Mouse (Mus musculus) heart, adult 2 months (tissue): Measurements from ENCODE around the gene Tsen34. TPM values are rescaled to one million over a fixed set of nuclear protein-coding genes. Genes with fewer than 3 reads are reported as not detected.
"Not testable (repeated sequence)": the region's sequence is repeated elsewhere in the genome, so short reads cannot be mapped to it uniquely, and the experiment has no call there.

Experiments
- DNase-seq, 2 experiments: peaks; one replicate each; pipeline ENCODE4 v3.0.0; 2021
- H3K27ac ChIP-seq: fragments of 200-600 bp; 2 replicates; pipeline ENCODE4 v1.8.1; 2022
- H3K27me3 ChIP-seq: fragments of 200-500 bp; 2 replicates; pipeline ENCODE4 v1.6.1; 2012; ENCODE audit warnings: mild to moderate bottlenecking, low read length, inconsistent platforms, mixed read lengths; ENCODE audit not compliant: control insufficient read depth, insufficient read depth
- H3K36me3 ChIP-seq: fragments of 200-500 bp; 2 replicates; pipeline ENCODE4 v1.6.1; 2012; ENCODE audit warnings: low read length, inconsistent platforms; ENCODE audit not compliant: control insufficient read depth, insufficient read depth
- H3K4me1 ChIP-seq: fragments of 200-500 bp; 2 replicates; pipeline ENCODE4 v1.6.1; 2011; ENCODE audit warnings: low read length; ENCODE audit not compliant: control insufficient read depth, insufficient read depth
- H3K4me3 ChIP-seq: fragments of 200-600 bp; 2 replicates; pipeline ENCODE4 v1.8.1; 2022
- H3K79me2 ChIP-seq: fragments of 200-500 bp; replicated peaks from 2 replicates; pipeline ENCODE4 v1.6.1; 2012; ENCODE audit warnings: mild to moderate bottlenecking, inconsistent platforms, low read length, moderate library complexity, mixed read lengths; ENCODE audit not compliant: control insufficient read depth, insufficient read depth
- H3K9ac ChIP-seq: fragments of 200-500 bp; 2 replicates; pipeline ENCODE4 v1.6.1; 2012; ENCODE audit warnings: low read depth, mild to moderate bottlenecking, control low read depth, inconsistent platforms, low read length, mixed read lengths
- WGBS: fragments of 180-500 bp; shearing (Covaris S2); methylation state at CpG from one replicate; pipeline ENCODE4 v1.1.7; 2018; 5-methylcytosine and 5-hydroxymethylcytosine counted together
- intact Hi-C: fragments of 180-260 bp; cut with DNase I; formaldehyde crosslinking; loops from one replicate; pipeline ENCODE4 v1.15.1; 2025
- microRNA-seq, 2 experiments: library from miRNA; unstranded; fragments of <30 nt; microRNA quantifications; one replicate each; pipeline ENCODE4 v1.2.0; 2021
- polyA plus RNA-seq: library from polyadenylated mRNA; depleted of rRNA; stranded (reverse); fragments of >200 nt; gene quantifications from 2 replicates; pipeline ENCODE4 v1.2.3, GENCODE M21; 2012; rRNA removed
- total RNA-seq, 2 experiments: library from RNA; stranded (reverse); gene quantifications; 2 replicates each; pipeline ENCODE4 v1.2.3; 2021

The Tsen34 gene
- total and polyA plus RNA-seq, 3 experiments: 60.0 to 80.8 (median 66.6) TPM

GRCm38 (mm10) chr7:3732675-3733074 lies 40.0 kb downstream of the Tsen34 start:
- H3K4me1 ChIP-seq, H3K36me3 ChIP-seq, intact Hi-C loops, H3K27ac ChIP-seq, H3K79me2 ChIP-seq, H3K4me3 ChIP-seq, H3K9ac ChIP-seq, DNase-seq, H3K27me3 ChIP-seq: not testable (repeated sequence)
- WGBS: no CpG with 5 or more reads among the region's 1 CpGs

Small RNA genes within 50 kb of the gene (microRNA-seq; reads per million reads assigned to microRNA genes)
- gene Mir3572: 2.8 to 3.5 reads per million in 2 experiments

Other genes starting within 250 kb of the Tsen34 start
- gene Tarm1, start 190.2 kb upstream of the Tsen34 start, total RNA-seq: not detected
- gene Tarm1, start 190.2 kb upstream of the Tsen34 start, polyA plus RNA-seq: 0.16 and 0.20 TPM in 2 replicates
- under 1 TPM in 1 of 2 experiments, not detected in 1; 0.21 TPM for gene Oscar, start 76.7 kb upstream of the Tsen34 start, total RNA-seq
- gene Oscar, start 76.7 kb upstream of the Tsen34 start, polyA plus RNA-seq: 0.45 and 0.91 TPM in 2 replicates
- 1,000 to 10,000 TPM; 1,765 to 2,117 TPM for gene Ndufa3, start 75.5 kb upstream of the Tsen34 start, total RNA-seq
- 956 and 1,299 TPM in 2 replicates for gene Ndufa3, start 75.5 kb upstream of the Tsen34 start, polyA plus RNA-seq
- 10 to 100 TPM; 16.9 to 21.1 TPM for gene Tfpt, start 62.9 kb upstream of the Tsen34 start, total RNA-seq
- gene Tfpt, start 62.9 kb upstream of the Tsen34 start, polyA plus RNA-seq: 8.0 and 8.8 TPM in 2 replicates
- 10 to 100 TPM; 24.1 to 24.4 TPM for gene Prpf31, start 62.9 kb upstream of the Tsen34 start, total RNA-seq
- 21.5 and 30.3 TPM in 2 replicates for gene Prpf31, start 62.9 kb upstream of the Tsen34 start, polyA plus RNA-seq
- gene Cnot3, start 47.6 kb upstream of the Tsen34 start, total RNA-seq: 10 to 100 TPM; 22.1 to 23.1 TPM
- 20.3 and 33.2 TPM in 2 replicates for gene Cnot3, start 47.6 kb upstream of the Tsen34 start, polyA plus RNA-seq
- gene Leng1, start 27.0 kb upstream of the Tsen34 start, total RNA-seq: 10 to 100 TPM; 11.8 to 12.8 TPM
- 4.8 and 5.9 TPM in 2 replicates for gene Leng1, start 27.0 kb upstream of the Tsen34 start, polyA plus RNA-seq
- gene Tmc4, start 15.3 kb upstream of the Tsen34 start, total RNA-seq: 1 to 10 TPM; 1.4 to 2.1 TPM
- gene Tmc4, start 15.3 kb upstream of the Tsen34 start, polyA plus RNA-seq: 3.3 and 4.9 TPM in 2 replicates
- gene Mboat7, start 660 bp downstream of the Tsen34 start, total RNA-seq: 10 to 100 TPM; 19.2 to 19.7 TPM
- 24.9 and 25.0 TPM in 2 replicates for gene Mboat7, start 660 bp downstream of the Tsen34 start, polyA plus RNA-seq
- gene Rps9, start 11.1 kb downstream of the Tsen34 start, total RNA-seq: 100 to 1,000 TPM; 584 to 688 TPM
- gene Rps9, start 11.1 kb downstream of the Tsen34 start, polyA plus RNA-seq: 761 and 901 TPM in 2 replicates
- gene Pirb, start 27.5 kb downstream of the Tsen34 start, total RNA-seq: 1 to 10 TPM; 2.2 to 2.4 TPM
- 5.7 and 6.7 TPM in 2 replicates for gene Pirb, start 27.5 kb downstream of the Tsen34 start, polyA plus RNA-seq
- under 1 TPM; 0.27 to 0.29 TPM for gene Gm15448, start 132.8 kb downstream of the Tsen34 start, total RNA-seq
- gene Gm15448, start 132.8 kb downstream of the Tsen34 start, polyA plus RNA-seq: 0.39 TPM in 1 of 2 replicates, not detected in the other
- gene Pira2, start 152.2 kb downstream of the Tsen34 start, total RNA-seq: under 1 TPM; 0.10 to 0.80 TPM
- gene Pira2, start 152.2 kb downstream of the Tsen34 start, polyA plus RNA-seq: 0.29 and 0.57 TPM in 2 replicates
- gene Gm14548, start 205.3 kb downstream of the Tsen34 start, total RNA-seq: under 1 TPM; 0.18 to 0.25 TPM
- 2.2 TPM in 1 of 2 replicates, not detected in the other for gene Gm14548, start 205.3 kb downstream of the Tsen34 start, polyA plus RNA-seq
- gene Lilra6, start 222.6 kb downstream of the Tsen34 start, total RNA-seq: under 1 TPM; 0.29 to 0.34 TPM
- gene Lilra6, start 222.6 kb downstream of the Tsen34 start, polyA plus RNA-seq: 0.41 and 0.94 TPM in 2 replicates